Mouse (Mus musculus): ENCODE results near the gene Zkscan7. TPM values are rescaled to one million over a fixed set of nuclear protein-coding genes. Genes with fewer than 3 reads are reported as not detected.
"Not testable (repeated sequence)": the region's sequence is repeated elsewhere in the genome, so short reads cannot be mapped to it uniquely, and the experiment has no call there.

Zkscan7 gene
- 2.7 and 3.8 TPM in 2 replicates for polyA plus RNA-seq (2012; ENCODE audit: insufficient read depth, insufficient read length, missing spikeins)

- H3K4me1 ChIP-seq (ENCODE audit: control insufficient read depth, insufficient read depth, insufficient read length, low read length): peaks cover 5% of the 10 kb centered on the region; the same call in 1 of the 2 replicates
- H3K27ac ChIP-seq (replicated peaks; ENCODE audit: low read depth, low read length): no peak within 1 kb of the TSS
- H3K4me3 ChIP-seq (ENCODE audit: insufficient read depth, low read depth, low read length): peak within 1 kb of the TSS; percentile 95
Measured at GRCm38 (mm10) chr9:122885385-122885784, at the start of gene Zkscan7. Gene Zkscan7, plus strand, starts transcription at chr9:122885685.

GRCm38 (mm10) chr9:122836126-122836525 is 49.4 kb upstream of the Zkscan7 start:
- Histone ChIP-seq H3K27ac (replicated peaks; ENCODE audit: low read depth, low read length) (peak overlapping the region; percentile 40; the same call in 1 of the 2 replicates), H3K4me1 (ENCODE audit: control insufficient read depth, insufficient read depth, insufficient read length, low read length) (no peaks in the 10 kb centered on the region), H3K4me3 (ENCODE audit: insufficient read depth, low read depth, low read length) (no peak overlapping the region)

GRCm38 (mm10) chr9:122836790-122837189 is 48.7 kb upstream of the Zkscan7 start:
- Histone ChIP-seq H3K4me1 (ENCODE audit: control insufficient read depth, insufficient read depth, insufficient read length, low read length) (no peaks in the 10 kb centered on the region), H3K27ac (replicated peaks; ENCODE audit: low read depth, low read length) (peak overlapping the region; percentile 40; the same call in 1 of the 2 replicates), H3K4me3 (ENCODE audit: insufficient read depth, low read depth, low read length) (no peak overlapping the region)

- Histone ChIP-seq H3K27ac (replicated peaks; ENCODE audit: low read depth, low read length) (0 out of 2 replicates have a peak overlapping the region, but pooled peaks have one; percentile 17), H3K4me1 (ENCODE audit: control insufficient read depth, insufficient read depth, insufficient read length, low read length) (no peaks in the 10 kb centered on the region)
Measured at GRCm38 (mm10) chr9:122837216-122837615, 48.3 kb upstream of the Zkscan7 start.

GRCm38 (mm10) chr9:122837680-122838079 is 47.8 kb upstream of the Zkscan7 start:
- Histone ChIP-seq H3K27ac (replicated peaks; ENCODE audit: low read depth, low read length) (no peak overlapping the region), H3K4me3 (ENCODE audit: insufficient read depth, low read depth, low read length) (no peak overlapping the region), H3K4me1 (ENCODE audit: control insufficient read depth, insufficient read depth, insufficient read length, low read length) (no peaks in the 10 kb centered on the region)

More at GRCm38 (mm10) chr9:122837216-122837615, 48.3 kb upstream of the Zkscan7 start:
- no peak overlapping the region for H3K4me3 ChIP-seq (ENCODE audit: insufficient read depth, low read depth, low read length)

- Histone ChIP-seq H3K4me3 (ENCODE audit: insufficient read depth, low read depth, low read length) (no peak within 1 kb of the TSS), H3K27ac (replicated peaks; ENCODE audit: low read depth, low read length) (no peak within 1 kb of the TSS)
Measured at GRCm38 (mm10) chr9:122843760-122844159, 41.7 kb upstream of the Zkscan7 start, which contains the start of gene Gm35549. Gene Gm35549, minus strand, starts transcription at chr9:122844035.

GRCm38 (mm10) chr9:122845621-122846020 is 39.9 kb upstream of the Zkscan7 start:
- H3K4me1 ChIP-seq (ENCODE audit: control insufficient read depth, insufficient read depth, insufficient read length, low read length): no peaks in the 10 kb centered on the region
- H3K4me3 ChIP-seq (ENCODE audit: insufficient read depth, low read depth, low read length): no peak overlapping the region
- no peak overlapping the region for H3K27ac ChIP-seq (replicated peaks; ENCODE audit: low read depth, low read length)

More at GRCm38 (mm10) chr9:122843760-122844159, 41.7 kb upstream of the Zkscan7 start, which contains the start of gene Gm35549:
- H3K4me1 ChIP-seq (ENCODE audit: control insufficient read depth, insufficient read depth, insufficient read length, low read length): no peaks in the 10 kb centered on the region

- no peak overlapping the region for H3K4me3 ChIP-seq (ENCODE audit: insufficient read depth, low read depth, low read length)
- H3K4me1 ChIP-seq (ENCODE audit: control insufficient read depth, insufficient read depth, insufficient read length, low read length): no peaks in the 10 kb centered on the region
- H3K27ac ChIP-seq (replicated peaks; ENCODE audit: low read depth, low read length): no peak overlapping the region
Measured at GRCm38 (mm10) chr9:122846156-122846555, 39.3 kb upstream of the Zkscan7 start.

GRCm38 (mm10) chr9:122847811-122848311 is 37.6 kb upstream of the Zkscan7 start:
- H3K27ac ChIP-seq (replicated peaks; ENCODE audit: low read depth, low read length); H3K4me1 ChIP-seq (ENCODE audit: control insufficient read depth, insufficient read depth, insufficient read length, low read length); H3K4me3 ChIP-seq (ENCODE audit: insufficient read depth, low read depth, low read length): not testable (repeated sequence)

- no peak overlapping the region for H3K4me3 ChIP-seq (ENCODE audit: insufficient read depth, low read depth, low read length)
- H3K27ac ChIP-seq (replicated peaks; ENCODE audit: low read depth, low read length): no peak overlapping the region
Measured at GRCm38 (mm10) chr9:122854526-122854925, 31.0 kb upstream of the Zkscan7 start.

GRCm38 (mm10) chr9:122855141-122855540 is 30.3 kb upstream of the Zkscan7 start:
- not testable (repeated sequence) for H3K27ac ChIP-seq (replicated peaks; ENCODE audit: low read depth, low read length); H3K4me3 ChIP-seq (ENCODE audit: insufficient read depth, low read depth, low read length); H3K4me1 ChIP-seq (ENCODE audit: control insufficient read depth, insufficient read depth, insufficient read length, low read length)

More at GRCm38 (mm10) chr9:122854526-122854925, 31.0 kb upstream of the Zkscan7 start:
- H3K4me1 ChIP-seq (ENCODE audit: control insufficient read depth, insufficient read depth, insufficient read length, low read length): no peaks in the 10 kb centered on the region

- H3K4me1 ChIP-seq (ENCODE audit: control insufficient read depth, insufficient read depth, insufficient read length, low read length): no peaks in the 10 kb centered on the region
- H3K4me3 ChIP-seq (ENCODE audit: insufficient read depth, low read depth, low read length): no peak overlapping the region
- no peak overlapping the region for H3K27ac ChIP-seq (replicated peaks; ENCODE audit: low read depth, low read length)
Measured at GRCm38 (mm10) chr9:122855617-122856016, 29.9 kb upstream of the Zkscan7 start.

- H3K27ac ChIP-seq (replicated peaks; ENCODE audit: low read depth, low read length): no peak overlapping the region
Measured at GRCm38 (mm10) chr9:122856716-122857115, 28.8 kb upstream of the Zkscan7 start.

GRCm38 (mm10) chr9:122860752-122861151 is 24.7 kb upstream of the Zkscan7 start:
- Histone ChIP-seq H3K4me1 (ENCODE audit: control insufficient read depth, insufficient read depth, insufficient read length, low read length) (peaks cover 4% of the 10 kb centered on the region; the same call in 1 of the 2 replicates), H3K4me3 (ENCODE audit: insufficient read depth, low read depth, low read length) (no peak overlapping the region), H3K27ac (replicated peaks; ENCODE audit: low read depth, low read length) (no peak overlapping the region)

More at GRCm38 (mm10) chr9:122856716-122857115, 28.8 kb upstream of the Zkscan7 start:
- no peaks in the 10 kb centered on the region for H3K4me1 ChIP-seq (ENCODE audit: control insufficient read depth, insufficient read depth, insufficient read length, low read length)
- H3K4me3 ChIP-seq (ENCODE audit: insufficient read depth, low read depth, low read length): no peak overlapping the region

GRCm38 (mm10) chr9:122863731-122864130 is 21.8 kb upstream of the Zkscan7 start:
- Histone ChIP-seq H3K27ac (replicated peaks; ENCODE audit: low read depth, low read length) (no peak overlapping the region), H3K4me3 (ENCODE audit: insufficient read depth, low read depth, low read length) (no peak overlapping the region), H3K4me1 (ENCODE audit: control insufficient read depth, insufficient read depth, insufficient read length, low read length) (peaks cover 4% of the 10 kb centered on the region; the same call in 1 of the 2 replicates)

- H3K4me3 ChIP-seq (ENCODE audit: insufficient read depth, low read depth, low read length): peak overlapping the region; percentile 48
- peaks cover 4% of the 10 kb centered on the region; the same call in 1 of the 2 replicates for H3K4me1 ChIP-seq (ENCODE audit: control insufficient read depth, insufficient read depth, insufficient read length, low read length)
- no peak overlapping the region for H3K27ac ChIP-seq (replicated peaks; ENCODE audit: low read depth, low read length)
Measured at GRCm38 (mm10) chr9:122864848-122865247, 20.6 kb upstream of the Zkscan7 start.

Data from brown adipose tissue, adult 24 weeks (tissue).